Mouse (Mus musculus): ENCODE results near the gene Rnf26. TPM values are rescaled to one million over a fixed set of nuclear protein-coding genes. Genes with fewer than 3 reads are reported as not detected.

Rnf26 gene
- polyA plus RNA-seq, 2 experiments = 56.1 to 74.0 TPM

DNA sequence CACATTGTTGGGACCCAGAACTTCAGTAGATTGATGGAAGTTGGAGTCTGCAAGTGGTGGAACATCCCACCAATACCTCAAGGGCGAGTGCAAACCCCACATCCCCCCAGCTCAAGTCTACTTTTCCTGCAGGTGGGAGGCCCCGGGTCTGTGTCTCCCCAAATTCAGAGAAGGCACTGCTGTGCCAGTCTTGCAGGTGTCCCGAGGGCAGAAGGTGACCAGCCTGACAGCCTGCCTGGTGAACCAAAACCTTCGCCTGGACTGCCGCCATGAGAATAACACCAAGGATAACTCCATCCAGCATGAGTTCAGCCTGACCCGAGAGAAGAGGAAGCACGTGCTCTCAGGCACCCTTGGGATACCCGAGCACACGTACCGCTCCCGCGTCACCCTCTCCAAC, 66.9 kb downstream of the Rnf26 start:
- H3K27me3 ChIP-seq (ENCODE audit: control insufficient read depth, insufficient read depth, low read length) = peaks cover 23% of the 10 kb centered on the region
- DNase-seq (ENCODE audit: low spot score) = no peak
- no peak overlapping the region for H3K4me3 ChIP-seq (replicated peaks; ENCODE audit: low read length)
- H3K4me1 ChIP-seq (ENCODE audit: control insufficient read depth, insufficient read depth, low read length) = peaks cover 10% of the 10 kb centered on the region; the same call in 1 of the 2 replicates
- WGBS = 89% methylated on average over 12 of the region's 12 CpGs
- no peak overlapping the region for H3K9ac ChIP-seq (ENCODE audit: low read depth, low read length, severe bottlenecking)
- no peak overlapping the region for H3K4me2 ChIP-seq (replicated peaks; ENCODE audit: low read depth, low read length, severe bottlenecking)
- no peaks in the 10 kb centered on the region for H3K36me3 ChIP-seq (ENCODE audit: control insufficient read depth, insufficient read depth, low read length)
- H3K27ac ChIP-seq (replicated peaks; ENCODE audit: low read depth, low read length) = no peak overlapping the region
- ATAC-seq (ENCODE audit: low FRiP score, low read depth) = no peak
- TF ChIP-seq POLR2A (IDR thresholded peaks at IDR 0.05; ENCODE audit: borderline replicate concordance, extremely low read depth, insufficient read depth, insufficient read length) = no peak
- no peaks in the 10 kb centered on the region for H3K9me3 ChIP-seq (ENCODE audit: control insufficient read depth, low read length)

DNA sequence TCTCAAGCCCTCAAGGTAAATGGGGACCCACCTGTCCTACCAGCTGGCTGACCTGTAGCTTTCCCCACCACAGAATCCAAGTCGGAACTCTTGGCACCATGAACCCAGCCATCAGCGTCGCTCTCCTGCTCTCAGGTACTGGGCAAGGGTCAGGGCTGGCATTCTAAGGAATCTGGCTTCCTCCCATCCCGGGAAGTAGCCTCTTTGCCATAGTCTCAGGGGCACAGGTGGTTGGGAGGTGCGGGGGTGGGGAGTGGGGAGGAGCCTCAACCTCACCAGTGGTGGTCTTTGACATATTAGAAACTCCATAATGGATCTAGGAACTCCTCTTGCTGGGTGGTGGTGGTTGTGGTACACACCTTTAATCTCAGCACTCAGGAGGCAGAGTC, 67.4 kb downstream of the Rnf26 start:
- ATAC-seq (ENCODE audit: low FRiP score, low read depth) (no peak), DNase-seq (ENCODE audit: low spot score) (no peak)
- Histone ChIP-seq H3K36me3 (ENCODE audit: control insufficient read depth, insufficient read depth, low read length) (no peaks in the 10 kb centered on the region), H3K4me1 (ENCODE audit: control insufficient read depth, insufficient read depth, low read length) (peaks cover 10% of the 10 kb centered on the region; the same call in 1 of the 2 replicates), H3K4me3 (replicated peaks; ENCODE audit: low read length) (no peak overlapping the region), H3K27ac (replicated peaks; ENCODE audit: low read depth, low read length) (no peak overlapping the region), H3K27me3 (ENCODE audit: control insufficient read depth, insufficient read depth, low read length) (peaks cover 23% of the 10 kb centered on the region), H3K9me3 (ENCODE audit: control insufficient read depth, low read length) (no peaks in the 10 kb centered on the region), H3K4me2 (replicated peaks; ENCODE audit: low read depth, low read length, severe bottlenecking) (no peak overlapping the region), H3K9ac (ENCODE audit: low read depth, low read length, severe bottlenecking) (no peak overlapping the region)
- WGBS = 82% methylated on average over 5 of the region's 5 CpGs
- no peak for TF ChIP-seq POLR2A (IDR thresholded peaks at IDR 0.05; ENCODE audit: borderline replicate concordance, extremely low read depth, insufficient read depth, insufficient read length)

Other genes starting within 250 kb of the Rnf26 start
- 49.8 and 50.4 TPM in 2 replicates for gene Thy1, start 70.1 kb downstream of the Rnf26 start, polyA plus RNA-seq (2012; rRNA removed)
- gene Thy1, start 70.1 kb downstream of the Rnf26 start, polyA plus RNA-seq (2014; fragmentation: Nextera tagmentation; extraction: Ambion mirVana) = 12.6 and 17.2 TPM in 2 replicates
- 4.9 and 6.6 TPM in 2 replicates for gene Usp2, start 46.5 kb downstream of the Rnf26 start, polyA plus RNA-seq (2012; rRNA removed)
- 22.5 and 24.4 TPM in 2 replicates for gene Usp2, start 46.5 kb downstream of the Rnf26 start, polyA plus RNA-seq (2014; fragmentation: Nextera tagmentation; extraction: Ambion mirVana)
- 0.08 and 0.29 TPM in 2 replicates for gene Mfrp, start 11.8 kb downstream of the Rnf26 start, polyA plus RNA-seq (2012; rRNA removed)
- gene Mfrp, start 11.8 kb downstream of the Rnf26 start, polyA plus RNA-seq (2014; fragmentation: Nextera tagmentation; extraction: Ambion mirVana) = 0.18 and 0.37 TPM in 2 replicates
- gene C1qtnf5, start 6.3 kb downstream of the Rnf26 start, polyA plus RNA-seq (2012; rRNA removed) = 10.0 and 12.7 TPM in 2 replicates
- gene C1qtnf5, start 6.3 kb downstream of the Rnf26 start, polyA plus RNA-seq (2014; fragmentation: Nextera tagmentation; extraction: Ambion mirVana) = 6.9 and 7.5 TPM in 2 replicates
- 0.41 and 0.49 TPM in 2 replicates for gene Gm49380, start within 50 bp of the Rnf26 start, polyA plus RNA-seq (2012; rRNA removed)
- 0.23 and 0.65 TPM in 2 replicates for gene Gm49380, start within 50 bp of the Rnf26 start, polyA plus RNA-seq (2014; fragmentation: Nextera tagmentation; extraction: Ambion mirVana)
- gene Mcam, start 21.0 kb upstream of the Rnf26 start, polyA plus RNA-seq (2012; rRNA removed) = 82.8 and 101 TPM in 2 replicates
- gene Mcam, start 21.0 kb upstream of the Rnf26 start, polyA plus RNA-seq (2014; fragmentation: Nextera tagmentation; extraction: Ambion mirVana) = 44.2 and 46.3 TPM in 2 replicates
- gene Cbl, start 120.5 kb upstream of the Rnf26 start, polyA plus RNA-seq (2012; rRNA removed) = 18.3 and 21.0 TPM in 2 replicates
- 15.6 and 16.8 TPM in 2 replicates for gene Cbl, start 120.5 kb upstream of the Rnf26 start, polyA plus RNA-seq (2014; fragmentation: Nextera tagmentation; extraction: Ambion mirVana)
- gene Ccdc153, start 127.2 kb upstream of the Rnf26 start, polyA plus RNA-seq (2012; rRNA removed) = not detected in 2 replicates
- not detected in 2 replicates for gene Ccdc153, start 127.2 kb upstream of the Rnf26 start, polyA plus RNA-seq (2014; fragmentation: Nextera tagmentation; extraction: Ambion mirVana)
- gene Pdzd3, start 138.0 kb upstream of the Rnf26 start, polyA plus RNA-seq (2012; rRNA removed) = 0.13 and 0.15 TPM in 2 replicates
- not detected in 2 replicates for gene Pdzd3, start 138.0 kb upstream of the Rnf26 start, polyA plus RNA-seq (2014; fragmentation: Nextera tagmentation; extraction: Ambion mirVana)
- 8.6 and 10.5 TPM in 2 replicates for gene Nlrx1, start 155.1 kb upstream of the Rnf26 start, polyA plus RNA-seq (2012; rRNA removed)
- 12.6 and 13.5 TPM in 2 replicates for gene Nlrx1, start 155.1 kb upstream of the Rnf26 start, polyA plus RNA-seq (2014; fragmentation: Nextera tagmentation; extraction: Ambion mirVana)
- gene Abcg4, start 175.1 kb upstream of the Rnf26 start, polyA plus RNA-seq (2012; rRNA removed) = 20.8 and 35.7 TPM in 2 replicates
- 4.8 and 5.0 TPM in 2 replicates for gene Abcg4, start 175.1 kb upstream of the Rnf26 start, polyA plus RNA-seq (2014; fragmentation: Nextera tagmentation; extraction: Ambion mirVana)
- gene Hinfp, start 192.2 kb upstream of the Rnf26 start, polyA plus RNA-seq (2012; rRNA removed) = 39.4 and 46.7 TPM in 2 replicates
- 18.0 and 22.0 TPM in 2 replicates for gene Hinfp, start 192.2 kb upstream of the Rnf26 start, polyA plus RNA-seq (2014; fragmentation: Nextera tagmentation; extraction: Ambion mirVana)
- 19.6 and 23.1 TPM in 2 replicates for gene C2cd2l, start 206.8 kb upstream of the Rnf26 start, polyA plus RNA-seq (2012; rRNA removed)
- 7.5 and 8.0 TPM in 2 replicates for gene C2cd2l, start 206.8 kb upstream of the Rnf26 start, polyA plus RNA-seq (2014; fragmentation: Nextera tagmentation; extraction: Ambion mirVana)
- 47.9 and 71.0 TPM in 2 replicates for gene Dpagt1, start 212.5 kb upstream of the Rnf26 start, polyA plus RNA-seq (2012; rRNA removed)
- gene Dpagt1, start 212.5 kb upstream of the Rnf26 start, polyA plus RNA-seq (2014; fragmentation: Nextera tagmentation; extraction: Ambion mirVana) = 39.4 and 39.5 TPM in 2 replicates
- gene H2afx, start 221.2 kb upstream of the Rnf26 start, polyA plus RNA-seq (2012; rRNA removed) = 311 and 451 TPM in 2 replicates
- gene H2afx, start 221.2 kb upstream of the Rnf26 start, polyA plus RNA-seq (2014; fragmentation: Nextera tagmentation; extraction: Ambion mirVana) = 256 and 275 TPM in 2 replicates
- gene Hmbs, start 230.7 kb upstream of the Rnf26 start, polyA plus RNA-seq (2012; rRNA removed) = 60.1 and 61.3 TPM in 2 replicates
- 97.1 and 102 TPM in 2 replicates for gene Hmbs, start 230.7 kb upstream of the Rnf26 start, polyA plus RNA-seq (2014; fragmentation: Nextera tagmentation; extraction: Ambion mirVana)
- 28.5 and 32.9 TPM in 2 replicates for gene Vps11, start 248.2 kb upstream of the Rnf26 start, polyA plus RNA-seq (2012; rRNA removed)
- gene Vps11, start 248.2 kb upstream of the Rnf26 start, polyA plus RNA-seq (2014; fragmentation: Nextera tagmentation; extraction: Ambion mirVana) = 27.8 and 29.9 TPM in 2 replicates